Mouse (Mus musculus) retina, adult 2 months (tissue): Measurements from ENCODE around the gene Prr5l.

ENCODE experiments used
- DNase-seq: peaks from one replicate; pipeline ENCODE4 v3.0.0-alpha.2; 2012; ENCODE audit warnings: low read depth, low spot score

Prr5l gene

DNA sequence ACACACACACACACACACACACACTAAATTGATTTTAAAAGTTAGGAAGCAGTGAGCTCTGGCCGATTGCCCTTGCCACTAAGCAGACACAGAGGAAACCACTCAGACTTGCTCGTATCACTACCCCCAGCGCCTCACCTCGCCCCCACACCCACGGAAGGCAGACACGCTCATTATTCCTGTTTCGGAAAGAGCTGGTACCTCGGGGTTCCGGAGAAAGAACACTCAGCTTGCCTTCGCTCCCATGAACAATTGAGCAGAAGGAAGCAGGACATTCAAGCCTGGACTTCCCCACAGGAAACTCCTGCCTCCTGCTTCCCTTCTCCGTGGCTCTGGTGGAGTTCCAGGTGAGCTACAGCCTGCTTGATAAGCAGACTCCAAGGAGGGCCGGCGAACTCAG, 60.0 kb downstream of the Prr5l start:
- no peak for DNase-seq

DNA sequence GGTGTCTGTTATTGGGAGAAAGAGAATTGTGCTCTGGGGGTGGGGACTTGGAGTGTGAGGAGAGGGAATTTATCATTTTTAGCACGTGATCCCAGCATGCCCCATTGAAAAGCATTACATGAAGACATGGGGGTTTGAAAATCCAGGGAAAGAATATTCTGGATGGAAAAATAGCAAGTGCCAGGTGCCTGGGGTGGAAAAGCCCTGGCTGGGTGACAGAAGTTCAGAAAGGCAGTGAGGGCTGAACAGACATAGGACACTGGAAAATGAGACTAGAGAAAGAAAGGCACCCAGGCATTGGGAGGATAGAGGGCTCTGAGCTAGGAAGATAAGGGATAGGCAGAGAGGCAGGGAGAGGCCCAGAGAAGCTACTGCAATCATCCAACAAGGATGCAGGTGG, 62.0 kb downstream of the Prr5l start:
- DNase-seq: no peak

DNA sequence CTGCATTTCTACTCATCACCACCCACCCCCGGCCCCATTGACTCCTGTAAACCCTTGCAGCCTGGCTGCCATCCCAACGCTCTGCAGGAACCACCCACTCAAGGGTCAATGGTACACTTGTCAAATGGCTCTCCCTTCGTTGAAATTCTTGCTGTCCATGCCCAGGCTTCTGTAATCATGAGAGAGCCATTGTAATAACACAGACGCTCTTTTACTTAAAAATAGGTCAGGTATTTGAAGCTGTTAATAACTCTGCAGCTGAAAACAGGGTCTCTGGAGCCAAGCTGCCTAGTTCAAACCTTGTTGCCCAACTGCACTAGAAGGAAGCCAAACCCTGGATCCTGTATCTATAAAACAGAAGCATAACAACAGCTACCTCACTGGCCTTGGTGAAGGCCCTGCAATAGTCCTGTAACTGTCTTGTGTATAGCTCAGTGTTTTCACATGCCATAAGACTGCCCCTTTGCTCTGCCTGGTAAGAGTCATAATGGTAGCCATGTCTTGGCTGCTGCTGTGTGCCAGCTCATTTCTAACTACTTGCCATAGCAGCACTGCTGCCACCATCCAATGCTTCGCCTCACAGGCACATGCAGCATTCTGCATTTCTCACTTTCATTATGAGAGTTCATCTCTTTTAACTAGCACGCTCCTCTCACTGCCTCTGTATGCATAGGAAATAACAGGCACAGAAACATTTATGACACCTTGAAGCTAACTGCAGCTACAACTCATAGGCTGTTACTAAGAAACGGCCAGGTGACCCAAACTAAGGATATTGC, 63.7 kb downstream of the Prr5l start:
- DNase-seq: no peak

DNA sequence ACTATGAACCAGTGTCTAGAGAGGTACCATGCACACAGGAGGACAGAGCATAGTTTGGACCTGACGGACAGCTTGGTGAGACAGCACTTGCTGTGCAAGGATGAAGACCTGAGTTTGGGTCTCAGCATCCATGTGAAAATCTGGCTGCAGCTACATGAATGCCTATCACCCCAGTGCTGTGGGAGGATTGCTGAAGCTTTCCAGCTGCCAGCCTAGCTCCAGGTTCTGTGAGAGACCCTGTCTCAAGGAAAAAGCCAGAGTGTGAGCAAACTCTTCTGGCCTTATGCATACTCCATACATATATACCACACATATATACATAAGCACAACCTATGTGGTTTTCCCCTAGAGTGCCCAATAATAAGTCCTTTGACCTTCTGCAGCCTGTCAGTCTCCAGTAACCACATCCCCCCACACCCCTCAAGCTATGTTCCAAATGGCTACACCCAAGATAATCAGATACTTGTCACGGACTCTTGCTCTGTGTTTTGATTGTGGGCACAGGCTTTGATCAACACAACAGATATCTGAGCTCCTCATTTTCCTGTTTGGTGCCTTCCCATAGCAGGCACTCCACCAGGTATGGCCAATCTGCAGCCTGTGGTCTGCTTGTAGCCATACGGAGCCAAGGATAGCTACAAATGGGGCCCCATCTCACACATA, 66.0 kb downstream of the Prr5l start:
- no peak for DNase-seq

DNA sequence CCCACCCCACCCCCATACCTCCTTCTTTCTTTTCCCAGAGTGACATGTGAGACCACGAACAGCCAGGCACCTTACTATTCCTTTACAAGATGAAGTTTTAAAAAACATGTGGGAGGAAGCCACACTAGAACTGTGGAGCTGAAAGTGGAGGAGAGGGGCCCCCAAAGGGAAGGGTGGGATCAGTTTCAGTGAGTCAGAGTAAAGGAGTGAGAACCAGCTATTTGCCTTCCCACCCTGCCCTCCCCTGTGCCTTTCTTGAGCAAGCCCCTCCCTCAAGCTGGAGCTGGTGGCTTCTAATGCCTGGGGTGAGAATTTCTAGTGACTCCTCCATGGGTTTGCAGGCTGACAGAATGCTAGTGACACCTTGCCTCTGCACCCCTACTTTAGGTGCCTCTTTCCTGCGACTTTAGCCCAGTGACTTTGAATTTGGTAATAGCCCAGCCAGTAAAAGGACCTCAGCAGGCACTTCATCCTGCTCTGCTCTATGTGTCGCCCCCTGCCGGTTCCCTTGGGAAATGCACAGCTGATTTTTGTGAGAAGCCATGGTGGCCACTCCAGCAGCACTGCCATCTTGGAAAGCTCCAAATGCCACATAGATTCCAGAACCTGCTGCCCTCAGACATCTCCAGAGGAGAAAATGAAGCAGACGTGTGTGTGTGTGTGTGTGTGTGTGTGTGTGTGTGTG, 67.4 kb downstream of the Prr5l start:
- DNase-seq: no peak

DNA sequence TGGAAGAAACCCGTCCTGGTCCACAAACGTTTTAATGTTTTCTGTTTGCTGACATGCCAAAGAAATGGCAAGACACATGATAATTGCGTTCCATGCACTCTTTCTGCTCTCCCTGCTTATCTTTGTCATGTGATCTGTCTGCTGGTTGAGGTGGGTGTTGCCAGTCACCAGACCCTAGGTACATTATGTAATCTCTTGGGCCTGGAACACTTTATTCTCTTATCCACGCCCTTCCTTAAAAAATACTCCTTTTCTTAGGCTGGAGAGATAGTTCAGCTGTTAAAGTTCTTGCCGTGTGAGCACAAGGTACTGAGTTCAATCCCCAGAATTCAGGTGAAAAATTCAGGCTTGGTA, 68.6 kb downstream of the Prr5l start:
- DNase-seq: no peak

DNA sequence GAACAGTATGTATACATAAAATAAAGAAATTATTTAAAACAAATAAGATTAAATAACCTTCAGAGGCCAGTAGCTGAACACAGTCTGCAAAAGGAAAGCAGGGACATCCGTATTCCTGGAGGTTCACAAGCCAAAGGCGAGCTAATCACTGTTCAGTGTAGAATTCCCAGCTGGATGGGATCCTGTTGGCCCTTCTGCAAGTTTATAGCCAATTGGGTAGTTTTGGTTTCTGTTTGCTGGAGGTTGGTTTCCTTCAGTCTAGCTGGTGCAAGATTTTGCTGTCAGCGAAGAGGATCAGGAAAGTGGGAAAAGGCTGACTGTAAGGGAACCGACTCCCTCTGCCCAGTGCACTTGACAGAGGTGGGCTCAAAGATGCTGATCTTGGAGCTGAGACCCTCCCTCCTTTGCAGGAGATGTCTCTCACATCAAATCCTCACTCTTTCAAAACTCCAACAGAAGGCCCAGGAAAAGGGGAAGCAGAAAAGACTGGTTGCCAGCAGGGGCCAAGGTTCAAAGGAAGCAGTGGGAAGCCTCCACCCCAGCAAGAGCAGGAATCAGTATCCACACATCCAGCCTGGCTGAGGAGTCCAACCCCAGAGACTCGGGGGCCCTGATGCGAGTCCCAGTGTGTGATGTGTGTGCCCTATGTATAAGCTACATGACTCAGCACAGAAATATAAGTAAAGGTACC, 69.1 kb downstream of the Prr5l start:
- DNase-seq: no peak

DNA sequence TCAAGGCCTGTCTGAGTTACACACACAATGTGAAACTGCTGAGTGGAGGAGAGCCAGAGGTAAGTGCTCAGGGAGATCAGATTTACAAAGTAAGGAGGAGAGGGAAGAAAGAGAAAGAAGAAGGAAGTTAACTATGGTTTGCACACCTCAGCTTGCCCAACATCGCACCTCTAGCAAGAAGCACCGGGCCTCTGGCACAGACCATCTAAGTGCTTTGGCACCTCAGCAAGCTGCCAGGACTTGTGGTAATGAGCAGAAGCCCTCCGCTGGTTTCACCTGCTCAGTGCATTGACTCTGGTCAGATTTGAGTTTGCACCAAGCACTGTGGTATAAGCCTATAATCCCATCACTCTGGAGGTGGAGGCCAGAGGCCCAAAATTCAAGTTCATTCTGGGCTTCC, 70.9 kb downstream of the Prr5l start:
- no peak for DNase-seq

DNA sequence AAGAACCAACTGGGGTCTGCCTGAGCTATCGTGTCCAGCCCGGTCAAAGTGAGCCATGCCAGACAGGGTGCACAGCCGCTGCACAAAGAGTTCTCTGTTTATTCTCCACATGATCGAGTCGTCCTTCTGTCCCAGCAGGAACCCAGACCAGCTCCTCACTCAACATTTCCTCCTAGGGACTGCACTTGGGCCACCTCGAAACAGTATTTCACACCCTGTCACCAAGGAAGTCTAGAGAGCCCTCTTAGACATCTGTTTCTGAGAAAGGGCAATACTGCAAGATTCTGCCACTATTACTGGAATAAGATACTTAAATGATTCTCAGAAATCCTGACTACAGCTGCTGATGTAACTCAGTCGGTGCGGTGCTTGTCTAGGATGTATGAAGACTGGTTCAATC, 72.1 kb downstream of the Prr5l start:
- DNase-seq: no peak

DNA sequence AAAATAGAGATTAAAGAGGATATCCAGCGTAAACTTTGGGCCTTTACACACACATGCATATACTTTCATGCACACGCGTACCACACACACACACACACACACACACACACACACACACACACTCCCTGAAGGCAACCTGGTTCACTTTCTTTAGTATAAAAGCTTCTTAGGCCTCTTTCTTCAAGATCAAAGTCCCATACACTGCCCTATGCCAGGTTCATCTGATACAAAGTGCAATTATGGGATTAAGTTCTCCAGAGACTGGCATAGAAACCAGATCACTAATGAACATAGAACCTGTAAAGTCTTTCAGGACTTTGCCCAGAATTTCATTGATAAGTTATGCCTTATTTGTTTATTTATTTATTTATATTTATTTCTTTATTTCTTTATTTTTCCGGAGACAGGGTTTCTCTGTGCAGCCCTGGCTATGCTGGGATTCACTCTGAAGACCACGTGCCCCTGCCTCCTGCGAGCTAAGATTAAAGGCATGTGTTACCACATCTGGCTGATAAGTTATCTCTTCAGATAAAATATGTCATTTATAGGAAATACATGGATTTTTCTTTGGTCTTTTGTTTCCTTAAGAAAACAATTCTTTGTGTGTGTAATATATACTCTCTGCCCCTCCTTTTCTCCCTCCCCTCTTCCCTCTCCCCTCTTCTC, 73.1 kb downstream of the Prr5l start:
- no peak for DNase-seq

DNA sequence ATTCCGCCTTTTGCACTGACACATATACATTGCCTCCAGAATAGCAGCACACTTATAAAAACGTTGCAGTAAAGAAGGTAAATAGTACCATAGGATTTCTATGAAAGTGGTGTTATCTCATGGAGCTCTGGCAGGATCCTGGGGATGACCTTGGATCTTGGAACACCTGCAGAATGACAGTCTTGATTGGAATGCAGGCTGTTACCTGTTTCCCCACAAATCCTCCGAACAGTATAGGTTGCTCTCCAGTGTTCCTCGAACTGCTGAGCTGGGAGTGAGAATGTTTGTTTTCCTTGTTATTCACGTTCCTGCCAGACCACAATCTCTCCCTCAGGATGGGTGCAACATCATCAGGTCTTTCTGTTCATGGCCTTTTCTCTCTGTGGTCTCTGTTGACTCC, 75.1 kb downstream of the Prr5l start:
- DNase-seq: no peak

DNA sequence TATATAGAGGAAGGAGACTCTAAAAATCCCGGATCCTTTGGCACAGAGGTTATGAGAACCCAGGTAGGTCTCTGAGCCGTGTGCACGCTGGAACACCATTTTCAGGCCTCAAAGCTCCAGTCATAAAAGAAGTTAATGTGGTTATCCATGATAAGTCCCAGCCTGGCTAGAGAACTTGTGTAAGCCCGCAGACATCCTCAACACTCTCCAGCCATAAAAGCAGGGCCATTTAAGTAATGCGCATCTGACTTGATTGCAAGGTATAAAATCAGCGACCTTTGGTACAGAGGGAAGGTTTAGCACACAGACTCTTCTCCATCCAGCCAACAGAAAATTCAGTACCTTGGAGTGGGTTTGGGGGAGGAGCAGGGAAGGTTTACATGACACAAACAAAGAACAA, 80.6 kb downstream of the Prr5l start:
- DNase-seq: no peak

DNA sequence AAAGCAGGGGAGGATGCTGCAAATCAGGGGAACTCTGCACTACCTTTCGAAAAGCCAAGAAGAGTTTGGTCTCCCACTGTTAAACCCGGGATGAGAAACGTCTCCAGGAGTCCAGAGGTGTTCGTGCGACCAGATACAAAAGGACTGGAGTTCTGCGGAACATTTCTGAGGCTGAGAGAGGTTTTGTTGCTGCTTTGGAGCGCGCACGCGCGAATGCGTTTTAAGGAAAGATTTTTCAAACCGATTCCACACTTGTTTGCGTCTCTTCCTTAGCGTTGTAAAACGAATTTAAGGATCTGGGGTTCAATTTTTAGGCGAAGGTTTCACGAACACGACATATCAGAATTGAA, 85.0 kb downstream of the Prr5l start:
- DNase-seq: no peak

DNA sequence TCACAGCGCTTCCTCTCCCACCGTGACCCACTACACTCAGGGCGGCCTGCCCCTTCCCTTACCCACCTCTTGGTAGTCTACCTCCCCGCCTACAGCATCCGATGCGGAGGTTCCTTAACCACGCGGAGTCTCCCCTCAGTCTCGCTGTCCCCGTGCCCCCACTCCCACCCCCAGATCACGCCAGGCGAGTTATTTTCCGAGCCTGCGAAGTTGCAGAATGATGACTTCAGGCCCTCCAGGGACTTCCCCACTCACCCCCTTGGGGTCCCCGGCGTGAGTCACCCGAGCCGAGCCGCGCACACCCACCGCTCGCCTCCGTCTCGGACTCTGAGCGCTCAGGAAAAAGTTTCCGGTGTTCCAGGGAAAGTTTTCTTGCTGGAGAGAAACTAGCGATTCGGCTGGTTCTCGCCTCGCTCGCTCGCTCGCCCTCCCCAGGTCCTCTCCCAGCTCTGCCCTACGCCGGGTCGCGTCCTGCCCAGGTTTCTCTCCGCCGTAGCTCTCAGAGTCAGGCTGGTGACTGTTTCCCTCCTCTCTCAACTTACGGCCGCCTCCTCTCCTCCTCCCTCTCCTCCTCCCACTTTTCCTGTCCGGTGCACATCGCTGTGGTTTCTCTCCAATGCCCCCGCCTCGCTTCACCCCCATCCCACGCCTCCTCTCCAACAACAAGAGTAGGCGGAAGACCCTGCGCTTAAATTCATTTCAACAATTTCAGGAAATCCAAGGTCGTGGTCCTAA, 85.5 kb downstream of the Prr5l start:
- no peak for DNase-seq

DNA sequence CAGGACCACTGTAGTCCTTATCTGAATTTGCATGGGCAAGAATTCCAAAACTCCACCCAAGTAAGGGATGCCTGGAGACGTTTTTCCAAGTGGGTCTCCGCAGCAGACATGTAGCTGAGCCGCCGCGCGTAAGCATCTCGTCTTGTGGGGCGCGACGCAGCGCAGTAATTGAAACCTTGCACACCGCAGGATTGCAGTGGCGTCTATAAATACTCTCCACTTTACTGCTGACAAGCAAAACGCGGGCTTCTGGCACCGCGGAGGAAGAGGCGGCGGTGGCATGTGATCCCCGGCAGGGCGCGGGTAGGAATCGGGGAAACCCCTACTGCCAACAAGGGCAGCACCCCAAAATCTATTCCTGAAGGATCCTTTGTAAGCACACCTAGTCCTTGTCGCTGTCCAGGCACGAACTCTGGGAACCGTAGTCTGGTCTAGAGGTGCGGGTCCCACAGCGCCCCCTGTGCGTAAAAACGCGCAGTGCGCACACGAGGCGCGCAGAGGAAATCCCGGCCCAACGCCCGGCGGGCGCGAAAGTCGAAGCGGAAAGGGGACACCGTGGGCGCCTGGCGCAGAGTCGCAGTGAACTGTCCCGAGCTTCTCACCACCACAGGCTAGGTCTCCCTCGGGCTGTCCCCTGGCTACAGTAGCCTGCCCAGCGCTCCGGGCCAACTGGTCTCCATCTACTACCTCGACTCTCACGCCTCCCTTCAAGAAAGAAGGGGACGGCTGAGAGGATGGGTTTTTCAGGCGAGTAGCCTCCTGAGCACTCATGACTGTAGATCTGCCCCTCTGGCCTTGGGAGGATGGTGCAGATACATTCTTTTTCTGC, 86.3 kb downstream of the Prr5l start:
- no peak for DNase-seq

DNA sequence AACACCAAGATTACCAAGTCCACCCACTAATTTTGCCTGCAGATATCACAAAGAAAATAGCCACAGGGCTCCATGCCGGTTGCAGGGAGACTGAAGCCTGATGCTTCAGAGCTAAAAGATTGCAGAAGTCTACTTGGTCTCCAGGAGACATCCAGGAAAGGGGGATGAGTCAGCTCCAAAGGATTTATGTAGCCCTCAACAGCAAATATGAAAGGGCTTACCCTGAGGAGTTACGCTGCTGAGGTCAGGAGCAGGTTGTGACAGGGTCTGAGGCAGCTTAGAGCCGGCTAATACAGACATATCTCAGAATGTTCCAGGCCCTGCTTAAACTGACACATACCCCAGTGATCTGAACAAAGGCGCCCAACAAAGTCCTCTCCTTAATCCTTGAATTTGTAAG, 90.7 kb downstream of the Prr5l start:
- no peak for DNase-seq

DNA sequence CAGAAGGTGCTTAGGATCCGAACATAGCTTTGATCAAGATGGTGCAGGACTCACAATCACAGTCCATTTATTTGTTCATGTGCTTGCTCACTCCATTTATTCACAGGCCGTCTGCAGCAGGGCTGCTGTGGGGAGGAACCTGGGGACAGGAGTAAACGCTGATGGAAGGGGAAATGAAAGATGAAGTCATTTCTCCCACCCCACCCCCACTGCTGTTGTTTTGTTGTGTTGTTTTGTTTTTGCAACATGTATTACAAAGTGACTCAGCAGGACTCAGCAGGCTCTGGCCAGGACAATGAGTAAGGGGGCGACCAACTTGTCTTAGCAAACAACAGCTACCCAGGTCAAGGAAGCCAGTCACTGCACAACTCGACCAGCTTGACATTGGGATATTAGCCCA, 99.6 kb downstream of the Prr5l start:
- DNase-seq: no peak

DNA sequence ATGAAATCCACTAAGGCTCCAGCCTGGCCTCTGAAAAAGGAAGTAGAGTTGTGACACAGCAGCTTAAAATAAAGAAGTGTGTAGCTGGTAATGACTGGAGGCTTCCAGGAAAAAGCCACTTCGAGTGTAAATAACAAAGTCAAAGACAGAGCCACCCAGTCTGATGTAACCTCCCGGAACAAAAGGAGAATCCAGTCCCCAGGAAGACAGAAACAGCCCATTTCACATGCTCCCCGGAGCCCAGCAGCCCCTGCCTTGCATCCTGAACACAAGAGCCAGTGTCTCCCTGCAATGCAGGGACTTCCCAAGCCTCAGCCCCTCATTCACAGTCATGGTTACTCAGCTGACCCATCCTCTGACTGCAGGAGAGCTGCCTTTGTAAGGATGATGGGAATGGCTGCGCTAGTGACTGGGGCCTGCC, 101.5 kb downstream of the Prr5l start:
- no peak for DNase-seq

DNA sequence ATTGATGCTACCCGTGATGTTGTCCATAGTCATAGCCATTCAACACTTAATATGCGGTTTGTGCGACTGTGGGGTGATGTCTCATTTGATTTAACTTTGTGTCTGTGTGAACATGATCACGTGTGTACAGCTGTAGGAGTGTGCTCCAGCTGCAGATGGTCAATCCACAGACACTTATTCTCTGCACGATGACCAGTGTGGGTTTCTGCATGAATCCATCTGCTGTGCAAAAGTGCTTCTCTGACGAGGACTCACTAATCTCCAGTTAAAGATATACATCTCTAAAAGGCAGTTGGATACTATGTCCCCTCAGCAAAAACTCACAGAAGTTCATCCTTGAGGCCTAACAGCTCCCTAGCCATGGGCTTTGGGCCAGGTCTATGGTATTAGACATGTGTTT, 104.7 kb downstream of the Prr5l start:
- DNase-seq: no peak

DNA sequence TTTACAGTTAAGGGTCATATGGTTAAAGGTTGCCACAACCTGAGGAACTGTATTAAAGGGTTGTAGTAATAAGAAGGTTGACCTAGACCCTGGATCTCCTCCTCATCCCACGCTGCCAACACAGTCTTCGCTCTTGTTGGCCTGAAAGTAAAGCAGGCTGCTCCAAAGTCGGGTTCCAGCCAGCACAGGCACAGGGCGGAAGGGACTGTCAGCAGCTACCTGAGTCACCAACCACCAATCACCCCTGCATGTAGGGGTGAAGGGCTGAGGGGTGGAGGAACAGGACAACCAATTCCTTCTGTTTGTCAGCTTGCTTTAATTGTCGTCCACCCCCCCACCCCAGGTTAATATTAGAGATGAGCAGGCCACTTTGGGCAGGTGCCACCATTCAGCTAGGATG, 119.3 kb downstream of the Prr5l start:
- DNase-seq: no peak
